Mouse (Mus musculus) liver, embryonic 13.5 days (tissue): ENCODE measurements around the gene Rangrf. TPM values are rescaled to one million over a fixed set of nuclear protein-coding genes. Genes with fewer than 3 reads are reported as not detected.

ENCODE experiments used
- ATAC-seq: fragments of 200-750 bp; cut with Nextera tagmentation; 2 replicates; pipeline ENCODE4 v1.8.0; 2017; ENCODE audit warnings: low read depth, mild to moderate bottlenecking, moderate number of reproducible peaks, moderate library complexity
- DNase-seq: peaks from one replicate; pipeline ENCODE4 v3.0.0; 2022
- H3K27ac ChIP-seq: fragments of 300-500 bp; sonication (generic); 2 replicates; pipeline ENCODE4 v1.5.1; 2015; ENCODE audit warnings: moderate library complexity, mild to moderate bottlenecking, inconsistent platforms
- H3K27me3 ChIP-seq: fragments of 300-500 bp; sonication (generic); 2 replicates; pipeline ENCODE4 v1.6.1; 2015; ENCODE audit warnings: mild to moderate bottlenecking, inconsistent platforms
- H3K36me3 ChIP-seq: fragments of 300-500 bp; sonication (generic); 2 replicates; pipeline ENCODE4 v1.6.1; 2015; ENCODE audit warnings: mild to moderate bottlenecking, inconsistent platforms
- H3K4me1 ChIP-seq: fragments of 300-500 bp; sonication (generic); replicated peaks from 2 replicates; pipeline ENCODE4 v1.6.1; 2015; ENCODE audit warnings: inconsistent platforms
- H3K4me2 ChIP-seq: fragments of 300-500 bp; sonication (generic); 2 replicates; pipeline ENCODE4 v1.6.1; 2015; ENCODE audit warnings: inconsistent platforms, mild to moderate bottlenecking, moderate library complexity
- H3K4me3 ChIP-seq: fragments of 300-500 bp; sonication (generic); replicated peaks from 2 replicates; pipeline ENCODE4 v1.5.1; 2015; ENCODE audit warnings: mild to moderate bottlenecking, inconsistent platforms
- H3K9ac ChIP-seq: fragments of 300-500 bp; sonication (generic); 2 replicates; pipeline ENCODE4 v1.6.1; 2015; ENCODE audit warnings: mild to moderate bottlenecking, inconsistent platforms
- H3K9me3 ChIP-seq: fragments of 300-500 bp; sonication (generic); replicated peaks from 2 replicates; pipeline ENCODE4 v1.6.1; 2016; ENCODE audit warnings: inconsistent platforms
- WGBS: fragments of 180-500 bp; shearing (Covaris S2); methylation state at CpG from one replicate; pipeline ENCODE4 v1.1.7; 2015; ENCODE audit not compliant: insufficient replicate concordance; 5-methylcytosine and 5-hydroxymethylcytosine counted together
- polyA plus RNA-seq: library from polyadenylated mRNA; unstranded; fragments of >200 nt; fragmentation: Nextera tagmentation; extraction: Ambion mirVana; gene quantifications from 2 replicates; pipeline ENCODE4 v1.2.1, GENCODE M21; 2015

Gene Rangrf
- polyA plus RNA-seq, 1 experiment from 2014 or later = 52.4 TPM

DNA sequence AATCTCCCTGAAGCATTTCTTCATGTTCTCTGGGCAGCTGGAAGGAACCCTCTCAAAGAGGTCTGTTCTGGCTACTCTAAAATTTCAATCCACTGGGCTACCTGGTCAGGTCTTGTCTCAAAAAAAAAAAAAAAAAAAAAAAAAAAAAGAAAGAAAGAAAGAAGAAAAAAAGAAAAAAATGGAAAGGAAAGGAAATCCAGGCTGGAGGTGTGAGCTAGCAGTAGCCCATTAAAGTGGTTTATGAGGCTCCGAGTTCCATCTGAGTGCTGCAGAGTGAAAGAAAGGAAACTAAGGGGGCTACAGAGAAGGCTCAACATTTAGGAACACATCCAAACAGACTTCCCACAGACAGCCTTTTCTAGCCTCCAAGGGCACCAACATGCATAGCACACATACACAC is 17.0 kb downstream of the Rangrf start:
- Histone ChIP-seq H3K4me3 (no peak overlapping the region), H3K4me1 (peaks cover 17% of the 10 kb centered on the region), H3K27me3 (peaks cover 52% of the 10 kb centered on the region), H3K27ac (no peak overlapping the region), H3K9ac (no peak overlapping the region), H3K9me3 (no peaks in the 10 kb centered on the region), H3K4me2 (no peak overlapping the region), H3K36me3 (no peaks in the 10 kb centered on the region)
- 63% methylated on average over 1 of the region's 1 CpGs for WGBS
- DNase-seq (no peak), ATAC-seq (no peak)

DNA sequence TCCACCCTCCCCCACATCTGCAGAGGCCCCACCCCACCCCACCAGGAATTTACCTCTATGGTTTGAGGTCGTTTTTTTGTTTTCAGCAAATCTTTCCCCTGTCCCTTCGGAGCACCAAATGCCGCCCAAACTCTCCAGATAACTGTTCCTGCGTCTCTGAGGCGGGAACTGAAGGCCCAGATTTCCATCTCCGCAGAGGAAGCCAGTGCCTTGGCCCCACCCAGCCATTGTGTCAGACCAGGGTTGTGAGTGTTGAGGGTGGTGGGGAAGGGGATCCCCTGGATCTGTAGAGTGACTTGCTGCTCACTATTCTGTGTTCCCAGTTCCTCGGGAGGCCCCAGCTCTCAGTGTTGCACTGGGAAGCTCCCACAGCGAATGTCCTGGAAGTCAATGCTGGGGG is 17.7 kb downstream of the Rangrf start, which contains the start of gene Arhgef15:
Gene Arhgef15 (minus strand): TSS at position 173 of the 400 bp plus-strand sequence.
- Histone ChIP-seq H3K27ac (no peak within 1 kb of the TSS), H3K4me2 (no peak within 1 kb of the TSS), H3K36me3 (no peaks in the 10 kb centered on the region), H3K9me3 (no peaks in the 10 kb centered on the region), H3K9ac (no peak within 1 kb of the TSS), H3K4me1 (peaks cover 11% of the 10 kb centered on the region), H3K4me3 (peak within 1 kb of the TSS; percentile 7; the same call in 1 of the 2 replicates), H3K27me3 (peaks cover 57% of the 10 kb centered on the region)
- DNase-seq = no peak
- ATAC-seq = no peak
- 29% methylated on average over 8 of the region's 8 CpGs for WGBS

DNA sequence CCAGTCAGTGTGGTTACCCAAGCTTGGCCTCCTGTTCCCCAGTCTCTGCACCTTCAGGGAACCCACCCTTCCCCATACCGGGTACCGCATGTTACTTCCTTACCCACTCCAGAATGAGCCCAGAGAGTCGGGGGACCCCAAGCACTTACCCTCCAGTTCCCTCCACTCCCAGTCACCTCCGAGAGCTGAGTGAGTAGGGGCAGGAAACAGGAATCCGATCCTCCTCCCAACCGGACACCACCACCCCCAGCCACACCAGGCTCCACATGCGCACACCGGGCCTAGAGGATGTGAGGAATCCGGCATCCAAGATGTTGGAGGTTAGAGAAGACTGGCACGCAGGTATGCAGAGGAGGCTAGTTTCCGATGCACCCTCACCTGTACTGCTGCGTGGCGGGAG is 18.3 kb downstream of the Rangrf start:
- Histone ChIP-seq H3K4me1 (peaks cover 7% of the 10 kb centered on the region), H3K9ac (no peak overlapping the region), H3K27ac (no peak overlapping the region), H3K4me3 (peak overlapping the region; percentile 7; the same call in 1 of the 2 replicates), H3K36me3 (no peaks in the 10 kb centered on the region), H3K9me3 (no peaks in the 10 kb centered on the region), H3K4me2 (no peak overlapping the region), H3K27me3 (peaks cover 62% of the 10 kb centered on the region)
- no peak for DNase-seq
- ATAC-seq = no peak
- 25% methylated on average over 13 of the region's 13 CpGs for WGBS

DNA sequence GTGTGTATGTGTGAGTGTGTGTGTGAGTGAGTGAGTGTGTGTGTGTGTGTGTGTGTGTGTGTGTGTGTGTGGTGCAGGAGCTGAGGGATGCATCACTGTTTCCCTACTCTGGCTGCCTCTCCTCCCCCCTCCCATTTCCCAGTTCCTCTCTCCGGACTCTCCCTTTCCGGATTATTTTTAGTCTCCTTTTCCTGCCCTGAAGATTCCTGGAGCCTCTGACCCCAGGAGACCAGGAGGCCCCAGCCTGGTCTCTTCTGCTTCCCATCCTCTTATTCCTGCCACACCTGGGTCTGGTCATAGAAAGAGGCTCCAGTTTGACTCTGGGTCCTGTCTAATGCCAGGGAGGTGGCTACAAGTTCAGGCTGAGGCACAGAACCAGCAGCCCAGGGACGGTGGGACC is 18.9 kb downstream of the Rangrf start:
- no peak overlapping the region for H3K9ac ChIP-seq
- WGBS = 50% methylated on average over 3 of the region's 3 CpGs
- no peaks in the 10 kb centered on the region for H3K36me3 ChIP-seq
- no peak for DNase-seq
- peaks cover 7% of the 10 kb centered on the region for H3K4me1 ChIP-seq
- no peak overlapping the region for H3K4me2 ChIP-seq
- no peak overlapping the region for H3K4me3 ChIP-seq
- no peak overlapping the region for H3K27ac ChIP-seq
- H3K9me3 ChIP-seq = no peaks in the 10 kb centered on the region
- no peak for ATAC-seq
- peaks cover 67% of the 10 kb centered on the region for H3K27me3 ChIP-seq

DNA sequence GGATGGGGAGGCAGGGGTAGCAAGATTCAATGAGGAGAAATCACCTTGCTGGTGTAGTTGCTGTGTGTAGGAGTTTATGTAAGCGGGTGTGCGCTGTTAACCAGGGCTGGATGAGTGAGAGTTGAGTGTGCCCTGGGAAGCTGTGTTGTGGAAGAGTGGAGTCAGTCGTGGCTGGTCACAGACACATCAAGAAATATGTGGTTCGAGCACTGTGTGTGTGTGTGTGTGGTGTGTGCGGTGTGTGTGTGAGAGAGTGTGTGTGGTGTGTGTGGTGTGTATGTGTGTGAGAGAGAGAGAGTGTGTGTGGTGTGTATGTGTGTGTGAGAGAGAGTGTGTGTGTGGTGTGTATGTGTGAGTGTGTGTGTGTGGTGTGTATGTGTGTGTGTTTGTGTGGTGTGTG is 19.5 kb downstream of the Rangrf start:
- Histone ChIP-seq H3K27me3 (peaks cover 70% of the 10 kb centered on the region), H3K9ac (no peak overlapping the region), H3K4me3 (no peak overlapping the region)

DNA sequence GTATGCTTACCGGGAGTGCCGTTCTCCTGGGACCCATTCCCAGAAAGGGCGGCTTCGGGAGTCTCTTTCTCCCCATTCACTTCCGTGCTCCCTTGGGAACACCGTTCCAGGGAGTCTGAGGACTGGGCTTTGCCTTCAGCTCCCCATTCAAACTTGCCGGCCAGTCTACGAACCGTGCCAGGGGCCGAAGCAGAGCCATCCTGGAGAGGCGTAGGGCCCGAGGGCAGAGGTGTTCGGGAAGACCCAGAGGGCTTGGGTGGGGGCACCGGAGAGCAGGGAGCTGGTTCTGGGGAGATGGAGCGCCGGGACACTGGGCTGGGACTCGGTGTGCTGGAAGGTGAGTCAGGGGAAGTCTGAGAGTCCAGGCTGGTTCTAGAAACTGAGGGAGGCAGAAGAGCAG is 20.6 kb downstream of the Rangrf start:
- Histone ChIP-seq H3K36me3 (no peaks in the 10 kb centered on the region), H3K4me1 (peaks cover 7% of the 10 kb centered on the region), H3K4me2 (peak overlapping the region; percentile 52), H3K9ac (0 out of 2 replicates have a peak overlapping the region, but pooled peaks have one; percentile 17), H3K9me3 (no peaks in the 10 kb centered on the region), H3K27me3 (peaks cover 70% of the 10 kb centered on the region), H3K27ac (no peak overlapping the region), H3K4me3 (peak overlapping the region; percentile 35)
- ATAC-seq = no peak
- no peak for DNase-seq
- WGBS = 5% methylated on average over 17 of the region's 17 CpGs

More for the DNA sequence above, 19.5 kb downstream of the Rangrf start:
- Histone ChIP-seq H3K36me3 (no peaks in the 10 kb centered on the region), H3K9me3 (no peaks in the 10 kb centered on the region), H3K27ac (no peak overlapping the region), H3K4me2 (peak overlapping the region; percentile 52), H3K4me1 (peaks cover 7% of the 10 kb centered on the region)
- WGBS = 52% methylated on average over 5 of the region's 5 CpGs
- DNase-seq = no peak
- no peak for ATAC-seq

DNA sequence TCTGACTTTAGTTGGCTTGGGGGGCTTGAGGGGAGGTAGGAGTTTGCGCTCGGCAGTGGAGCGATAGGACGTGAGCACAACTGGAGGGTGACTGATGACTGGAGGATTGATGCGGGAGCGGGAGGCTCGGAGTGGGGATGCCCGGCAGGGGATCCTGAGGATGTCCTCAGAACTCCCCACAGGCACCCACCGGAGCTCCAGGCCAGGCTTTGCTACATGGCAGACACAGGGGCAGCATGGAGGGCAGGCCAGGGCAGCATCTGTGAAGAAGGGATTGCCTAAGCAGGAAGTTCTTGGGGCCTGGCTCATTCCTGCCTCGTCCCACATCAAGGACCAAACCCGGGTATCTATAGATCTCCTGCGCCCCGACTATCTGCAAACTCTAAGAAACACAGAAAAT is 21.1 kb downstream of the Rangrf start:
- Histone ChIP-seq H3K4me1 (peaks cover 7% of the 10 kb centered on the region), H3K27ac (no peak overlapping the region), H3K9ac (no peak overlapping the region), H3K36me3 (no peaks in the 10 kb centered on the region), H3K4me2 (peak overlapping the region; percentile 52), H3K4me3 (peak overlapping the region; percentile 35), H3K27me3 (peaks cover 70% of the 10 kb centered on the region), H3K9me3 (no peaks in the 10 kb centered on the region)
- ATAC-seq = no peak
- WGBS = 24% methylated on average over 13 of the region's 13 CpGs
- no peak for DNase-seq

DNA sequence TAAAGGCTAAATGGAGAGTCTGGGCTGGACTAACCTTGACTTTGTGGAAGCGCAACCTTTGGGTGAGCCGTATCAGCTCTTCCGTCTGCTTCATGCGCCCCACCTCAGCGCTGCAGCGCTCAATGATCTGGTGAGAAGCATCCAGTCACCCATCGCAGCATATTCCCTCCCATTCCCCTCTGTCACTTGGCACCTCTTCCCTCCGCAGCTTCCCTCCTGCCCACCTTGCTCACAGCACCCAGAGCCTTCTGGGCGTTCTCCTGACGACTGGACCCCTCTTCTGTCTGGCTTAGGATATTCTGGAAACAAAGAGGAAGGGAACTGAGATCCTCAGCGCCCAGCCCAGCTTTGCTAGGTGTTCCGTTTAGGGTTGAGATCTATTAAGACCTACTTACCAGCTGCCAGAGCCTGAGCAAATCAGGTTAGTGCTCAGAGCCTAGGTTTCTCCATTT is 27.4 kb downstream of the Rangrf start:
- DNase-seq = no peak
- Histone ChIP-seq H3K27me3 (peaks cover 27% of the 10 kb centered on the region), H3K9me3 (no peaks in the 10 kb centered on the region), H3K27ac (no peak overlapping the region), H3K4me1 (no peaks in the 10 kb centered on the region), H3K36me3 (no peaks in the 10 kb centered on the region), H3K4me2 (no peak overlapping the region), H3K9ac (no peak overlapping the region), H3K4me3 (no peak overlapping the region)
- WGBS = 45% methylated on average over 12 of the region's 12 CpGs
- ATAC-seq = no peak

DNA sequence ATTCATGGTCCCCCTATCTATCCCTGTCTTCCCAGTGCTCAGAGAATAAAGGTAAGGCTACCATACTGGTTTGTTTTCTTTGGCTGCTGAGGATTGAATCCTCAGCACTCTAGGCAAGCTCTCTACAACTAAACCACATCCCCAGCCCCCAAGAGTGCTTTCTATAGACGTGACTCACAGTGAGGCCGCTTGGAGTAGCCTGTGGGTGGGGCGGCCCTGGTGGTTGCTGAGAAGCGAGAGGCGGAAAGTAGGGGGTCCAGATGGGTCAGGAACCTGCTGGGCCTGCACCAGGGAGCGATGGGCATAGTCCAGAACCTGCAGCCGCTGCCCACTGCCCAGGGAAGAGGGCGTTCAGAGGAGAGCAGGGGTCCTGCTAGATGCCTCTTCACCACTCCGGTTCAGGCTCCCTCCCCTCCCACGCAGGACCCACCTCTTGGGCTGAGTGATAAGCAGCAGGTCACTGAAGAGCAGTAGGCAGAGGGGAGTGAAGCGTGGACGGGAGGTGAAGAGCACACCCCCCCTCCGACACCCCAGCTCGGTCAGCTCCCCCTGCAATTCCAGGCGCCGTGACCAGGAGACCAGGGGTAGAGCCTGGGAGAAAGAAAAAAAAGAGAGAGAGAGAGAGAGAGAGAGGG is 28.1 kb downstream of the Rangrf start:
- Histone ChIP-seq H3K4me1 (no peaks in the 10 kb centered on the region), H3K9me3 (no peaks in the 10 kb centered on the region), H3K36me3 (no peaks in the 10 kb centered on the region), H3K4me3 (no peak overlapping the region), H3K27ac (no peak overlapping the region), H3K4me2 (no peak overlapping the region), H3K9ac (no peak overlapping the region), H3K27me3 (peaks cover 22% of the 10 kb centered on the region)
- ATAC-seq (no peak), DNase-seq (no peak)
- 48% methylated on average over 16 of the region's 16 CpGs for WGBS

DNA sequence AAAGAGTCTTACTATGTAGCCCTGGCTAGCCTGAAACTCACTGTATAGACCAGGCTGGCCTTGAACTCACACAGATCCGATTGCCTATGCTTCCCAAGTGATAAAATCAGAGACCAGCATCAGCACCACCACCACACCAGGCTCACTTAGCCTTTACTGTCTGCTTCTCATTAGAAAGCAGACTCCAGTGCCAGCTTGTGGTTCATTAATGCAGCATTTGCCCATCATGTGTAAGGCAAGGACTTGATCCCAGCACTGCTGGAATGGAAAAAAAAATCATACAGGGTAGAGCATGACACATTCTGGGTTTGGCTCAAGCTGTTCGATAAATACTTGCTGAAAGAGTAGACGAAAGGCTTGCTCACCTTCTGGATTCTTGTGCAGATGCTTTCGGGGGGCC is 29.0 kb downstream of the Rangrf start:
- H3K9me3 ChIP-seq = no peaks in the 10 kb centered on the region
- H3K27ac ChIP-seq = no peak overlapping the region
- H3K4me2 ChIP-seq = no peak overlapping the region
- H3K9ac ChIP-seq = no peak overlapping the region
- no peak for ATAC-seq
- WGBS = 72% methylated on average over 4 of the region's 4 CpGs
- H3K4me1 ChIP-seq = no peaks in the 10 kb centered on the region
- no peak for DNase-seq
- no peaks in the 10 kb centered on the region for H3K36me3 ChIP-seq
- peaks cover 13% of the 10 kb centered on the region; the same call in 1 of the 2 replicates for H3K27me3 ChIP-seq
- no peak overlapping the region for H3K4me3 ChIP-seq

DNA sequence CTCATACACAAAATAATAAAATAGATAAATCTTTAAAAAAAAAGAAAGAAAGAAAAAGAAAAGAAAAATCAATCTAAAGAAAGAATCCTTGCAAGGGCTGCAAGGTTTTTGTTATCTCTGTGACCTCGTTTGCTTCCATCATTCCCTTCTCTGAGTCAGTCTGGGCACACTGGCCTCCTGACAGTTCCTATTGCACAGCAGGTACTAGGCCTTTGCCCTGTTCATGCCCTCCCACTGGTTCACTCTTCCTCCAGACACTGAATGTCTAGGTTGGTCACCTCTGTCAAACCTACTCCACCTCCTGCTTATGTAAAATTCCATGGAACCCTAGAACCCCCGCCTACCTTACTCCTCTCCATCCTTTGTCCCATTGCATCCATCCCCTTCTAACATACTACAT is 29.7 kb downstream of the Rangrf start:
- Histone ChIP-seq H3K9ac (no peak overlapping the region), H3K4me2 (no peak overlapping the region), H3K36me3 (no peaks in the 10 kb centered on the region), H3K27ac (no peak overlapping the region), H3K4me1 (peaks cover 4% of the 10 kb centered on the region; the same call in 1 of the 2 replicates), H3K4me3 (no peak overlapping the region), H3K27me3 (peaks cover 11% of the 10 kb centered on the region; the same call in 1 of the 2 replicates), H3K9me3 (no peaks in the 10 kb centered on the region)
- DNase-seq = no peak
- no peak for ATAC-seq
- 53% methylated on average over 2 of the region's 2 CpGs for WGBS

DNA sequence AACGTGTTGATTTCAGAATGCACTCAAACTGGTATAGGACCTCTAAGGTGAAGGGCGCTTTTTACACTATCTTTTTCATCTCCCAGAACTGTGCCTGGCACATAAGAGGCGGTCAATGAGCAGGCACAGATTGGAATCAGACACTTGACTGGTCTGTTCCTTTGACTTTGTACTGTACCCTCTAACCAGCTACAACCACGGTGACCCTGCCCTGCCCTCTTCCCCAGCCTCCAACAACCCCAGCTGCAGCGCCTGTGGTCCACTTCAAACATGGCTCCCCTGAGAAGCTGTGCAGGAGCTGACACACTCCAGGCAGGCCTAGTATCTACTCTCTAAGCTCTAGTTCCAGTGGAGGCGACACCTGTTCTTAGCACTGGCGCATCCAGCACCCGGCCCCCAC is 32.3 kb downstream of the Rangrf start:
- Histone ChIP-seq H3K4me1 (peaks cover 12% of the 10 kb centered on the region; the same call in 1 of the 2 replicates), H3K27me3 (peaks cover 11% of the 10 kb centered on the region; the same call in 1 of the 2 replicates), H3K27ac (no peak overlapping the region), H3K36me3 (no peaks in the 10 kb centered on the region), H3K4me2 (no peak overlapping the region), H3K9ac (no peak overlapping the region), H3K9me3 (no peaks in the 10 kb centered on the region), H3K4me3 (no peak overlapping the region)
- 69% methylated on average over 8 of the region's 8 CpGs for WGBS
- DNase-seq (no peak), ATAC-seq (no peak)
